Mouse (Mus musculus): ENCODE measurements at regions not wholly inside any gene's neighbourhood (a gene's known extent, or its start where the extent isn't known, plus 50 kb on each side); places are given as distances from the start of the nearest gene placed in this dataset.
A peak's percentile ranks its signal among the peaks of the same experiment; 100 is the strongest.

- Histone ChIP-seq H3K27ac (replicated peaks; ENCODE audit: insufficient read depth, low read depth, low read length) (no peak overlapping the region), H3K4me3 (ENCODE audit: insufficient read depth, low read depth, low read length) (no peak overlapping the region), H3K27me3 (ENCODE audit: control insufficient read depth, insufficient read depth, low read length) (peaks cover 4% of the 10 kb centered on the region; the same call in 1 of the 2 replicates), H3K4me1 (ENCODE audit: control insufficient read depth, insufficient read depth, low read length) (no peaks in the 10 kb centered on the region), H3K36me3 (ENCODE audit: control insufficient read depth, insufficient read depth, low read length) (no peaks in the 10 kb centered on the region), H3K79me2 (ENCODE audit: control insufficient read depth, insufficient read depth, low read length) (no peaks in the 10 kb centered on the region), H3K9ac (ENCODE audit: low read depth, low read length) (no peak overlapping the region)
- 47% methylated on average over 17 of the region's 17 CpGs for WGBS
- DNase-seq (ENCODE audit: extremely low read depth, low read depth, low spot score), result peak; percentile 59
- TF ChIP-seq CTCF (IDR thresholded peaks at IDR 0.05; ENCODE audit: low read depth, low read length), result peak; percentile 55
- no peak for TF ChIP-seq POLR2A (IDR thresholded peaks at IDR 0.05; ENCODE audit: extremely low read depth, insufficient read depth, low read length)
Observed at GRCm38 (mm10) chr11:111536040-111536836, 470.3 kb downstream of the Kcnj2 start.

GRCm38 (mm10) chr11:111537654-111538053 is 471.7 kb downstream of the Kcnj2 start:
- DNase-seq (ENCODE audit: extremely low read depth, low read depth, low spot score), result peak; percentile 57
- Histone ChIP-seq H3K9ac (ENCODE audit: low read depth, low read length) (no peak overlapping the region), H3K36me3 (ENCODE audit: control insufficient read depth, insufficient read depth, low read length) (no peaks in the 10 kb centered on the region), H3K79me2 (ENCODE audit: control insufficient read depth, insufficient read depth, low read length) (no peaks in the 10 kb centered on the region), H3K27ac (replicated peaks; ENCODE audit: insufficient read depth, low read depth, low read length) (no peak overlapping the region), H3K27me3 (ENCODE audit: control insufficient read depth, insufficient read depth, low read length) (no peaks in the 10 kb centered on the region), H3K4me1 (ENCODE audit: control insufficient read depth, insufficient read depth, low read length) (no peaks in the 10 kb centered on the region), H3K4me3 (ENCODE audit: insufficient read depth, low read depth, low read length) (no peak overlapping the region)
- WGBS, result 10% methylated on average over 3 of the region's 3 CpGs
- peak; percentile 22; the same call in 1 of the 2 replicates for TF ChIP-seq CTCF (IDR thresholded peaks at IDR 0.05; ENCODE audit: low read depth, low read length)
- TF ChIP-seq POLR2A (IDR thresholded peaks at IDR 0.05; ENCODE audit: extremely low read depth, insufficient read depth, low read length), result no peak

GRCm38 (mm10) chr11:111539960-111540359 is 474.0 kb downstream of the Kcnj2 start:
- H3K27ac ChIP-seq (replicated peaks; ENCODE audit: insufficient read depth, low read depth, low read length), result no peak overlapping the region
- no peak overlapping the region for H3K9ac ChIP-seq (ENCODE audit: low read depth, low read length)
- H3K36me3 ChIP-seq (ENCODE audit: control insufficient read depth, insufficient read depth, low read length), result no peaks in the 10 kb centered on the region
- WGBS, result 57% methylated on average over 6 of the region's 6 CpGs
- no peaks in the 10 kb centered on the region for H3K4me1 ChIP-seq (ENCODE audit: control insufficient read depth, insufficient read depth, low read length)
- H3K79me2 ChIP-seq (ENCODE audit: control insufficient read depth, insufficient read depth, low read length), result no peaks in the 10 kb centered on the region
- H3K4me3 ChIP-seq (ENCODE audit: insufficient read depth, low read depth, low read length), result no peak overlapping the region
- no peak for DNase-seq (ENCODE audit: extremely low read depth, low read depth, low spot score)
- no peak for TF ChIP-seq CTCF (IDR thresholded peaks at IDR 0.05; ENCODE audit: low read depth, low read length)
- no peak for TF ChIP-seq POLR2A (IDR thresholded peaks at IDR 0.05; ENCODE audit: extremely low read depth, insufficient read depth, low read length)
- no peaks in the 10 kb centered on the region for H3K27me3 ChIP-seq (ENCODE audit: control insufficient read depth, insufficient read depth, low read length)

- H3K27ac ChIP-seq (replicated peaks; ENCODE audit: insufficient read depth, low read depth, low read length), result no peak overlapping the region
- no peaks in the 10 kb centered on the region for H3K27me3 ChIP-seq (ENCODE audit: control insufficient read depth, insufficient read depth, low read length)
- no peak overlapping the region for H3K4me3 ChIP-seq (ENCODE audit: insufficient read depth, low read depth, low read length)
- no peak for TF ChIP-seq POLR2A (IDR thresholded peaks at IDR 0.05; ENCODE audit: extremely low read depth, insufficient read depth, low read length)
- TF ChIP-seq CTCF (IDR thresholded peaks at IDR 0.05; ENCODE audit: low read depth, low read length), result no peak
- no peaks in the 10 kb centered on the region for H3K4me1 ChIP-seq (ENCODE audit: control insufficient read depth, insufficient read depth, low read length)
- no peaks in the 10 kb centered on the region for H3K79me2 ChIP-seq (ENCODE audit: control insufficient read depth, insufficient read depth, low read length)
- H3K9ac ChIP-seq (ENCODE audit: low read depth, low read length), result no peak overlapping the region
- no peaks in the 10 kb centered on the region for H3K36me3 ChIP-seq (ENCODE audit: control insufficient read depth, insufficient read depth, low read length)
- WGBS, result 86% methylated on average over 4 of the region's 4 CpGs
- no peak for DNase-seq (ENCODE audit: extremely low read depth, low read depth, low spot score)
Observed at GRCm38 (mm10) chr11:111545291-111545690, 479.3 kb downstream of the Kcnj2 start.

- Histone ChIP-seq H3K4me1 (ENCODE audit: control insufficient read depth, insufficient read depth, low read length) (no peaks in the 10 kb centered on the region), H3K27me3 (ENCODE audit: control insufficient read depth, insufficient read depth, low read length) (no peaks in the 10 kb centered on the region), H3K79me2 (ENCODE audit: control insufficient read depth, insufficient read depth, low read length) (no peaks in the 10 kb centered on the region), H3K4me3 (ENCODE audit: insufficient read depth, low read depth, low read length) (no peak overlapping the region), H3K36me3 (ENCODE audit: control insufficient read depth, insufficient read depth, low read length) (no peaks in the 10 kb centered on the region), H3K9ac (ENCODE audit: low read depth, low read length) (no peak overlapping the region), H3K27ac (replicated peaks; ENCODE audit: insufficient read depth, low read depth, low read length) (no peak overlapping the region)
- no peak for DNase-seq (ENCODE audit: extremely low read depth, low read depth, low spot score)
- TF ChIP-seq POLR2A (IDR thresholded peaks at IDR 0.05; ENCODE audit: extremely low read depth, insufficient read depth, low read length) (no peak), CTCF (IDR thresholded peaks at IDR 0.05; ENCODE audit: low read depth, low read length) (no peak)
Observed at GRCm38 (mm10) chr11:111555131-111555530, 489.2 kb downstream of the Kcnj2 start.

- DNase-seq (ENCODE audit: extremely low read depth, low read depth, low spot score), result no peak
- WGBS, result 86% methylated on average over 6 of the region's 6 CpGs
- Histone ChIP-seq H3K9ac (ENCODE audit: low read depth, low read length) (no peak overlapping the region), H3K27ac (replicated peaks; ENCODE audit: insufficient read depth, low read depth, low read length) (no peak overlapping the region), H3K79me2 (ENCODE audit: control insufficient read depth, insufficient read depth, low read length) (no peaks in the 10 kb centered on the region), H3K36me3 (ENCODE audit: control insufficient read depth, insufficient read depth, low read length) (no peaks in the 10 kb centered on the region), H3K4me3 (ENCODE audit: insufficient read depth, low read depth, low read length) (no peak overlapping the region), H3K27me3 (ENCODE audit: control insufficient read depth, insufficient read depth, low read length) (no peaks in the 10 kb centered on the region), H3K4me1 (ENCODE audit: control insufficient read depth, insufficient read depth, low read length) (no peaks in the 10 kb centered on the region)
- TF ChIP-seq CTCF (IDR thresholded peaks at IDR 0.05; ENCODE audit: low read depth, low read length) (no peak), POLR2A (IDR thresholded peaks at IDR 0.05; ENCODE audit: extremely low read depth, insufficient read depth, low read length) (no peak)
Observed at GRCm38 (mm10) chr11:111555615-111556014, 489.7 kb downstream of the Kcnj2 start.
